Mouse (Mus musculus) cerebellum, postnatal 10 days (tissue): ENCODE measurements around the gene Trub2.
"Not testable (repeated sequence)": the region's sequence is repeated elsewhere in the genome, so short reads cannot be mapped to it uniquely, and the experiment has no call there.

Experiments
- DNase-seq, 2 experiments: peaks; one replicate each; pipeline ENCODE4 v3.0.0; 2021; ENCODE audit warnings: mixed read lengths in 2 of 2

The Trub2 gene

DNA sequence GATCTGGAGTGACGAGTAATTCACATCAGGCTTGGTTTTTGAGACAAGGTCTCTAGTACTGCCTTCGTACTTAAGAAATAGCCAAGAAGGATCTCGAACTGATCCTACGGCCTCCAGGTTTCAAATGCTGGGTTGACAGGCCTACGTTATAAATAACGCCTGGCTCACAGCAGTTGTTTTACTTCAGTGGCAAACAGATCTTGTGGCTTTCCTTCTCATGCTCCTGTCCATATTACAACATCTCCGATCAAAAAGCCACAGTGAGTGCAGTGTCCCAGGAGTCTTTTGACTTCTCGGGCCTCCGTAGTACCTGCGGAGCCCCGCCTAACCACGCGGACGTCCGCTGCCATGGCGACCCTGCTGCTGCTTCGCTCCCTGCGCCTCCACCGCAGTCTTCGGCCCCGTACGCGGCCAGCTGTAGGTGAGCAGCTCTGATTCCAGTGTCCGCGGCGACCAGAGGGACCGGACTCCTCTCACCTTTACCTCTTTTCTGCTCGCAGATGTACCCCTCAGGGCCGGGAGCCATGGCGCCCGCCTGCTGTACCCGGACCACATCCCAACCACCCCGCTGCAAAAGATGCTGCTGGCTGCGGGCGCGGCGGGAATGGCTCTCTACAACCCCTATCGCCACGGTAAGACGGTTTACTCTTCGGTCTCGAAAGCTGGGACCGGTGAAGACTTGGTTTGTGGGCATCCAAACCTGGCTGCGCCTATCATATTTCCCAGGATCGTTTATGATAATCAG lies at the start of gene Trub2:
TSS of gene Trub2 (minus strand) at position 566 of the 745 bp plus-strand sequence.
- peak; percentile 86 to 89 for DNase-seq

DNA sequence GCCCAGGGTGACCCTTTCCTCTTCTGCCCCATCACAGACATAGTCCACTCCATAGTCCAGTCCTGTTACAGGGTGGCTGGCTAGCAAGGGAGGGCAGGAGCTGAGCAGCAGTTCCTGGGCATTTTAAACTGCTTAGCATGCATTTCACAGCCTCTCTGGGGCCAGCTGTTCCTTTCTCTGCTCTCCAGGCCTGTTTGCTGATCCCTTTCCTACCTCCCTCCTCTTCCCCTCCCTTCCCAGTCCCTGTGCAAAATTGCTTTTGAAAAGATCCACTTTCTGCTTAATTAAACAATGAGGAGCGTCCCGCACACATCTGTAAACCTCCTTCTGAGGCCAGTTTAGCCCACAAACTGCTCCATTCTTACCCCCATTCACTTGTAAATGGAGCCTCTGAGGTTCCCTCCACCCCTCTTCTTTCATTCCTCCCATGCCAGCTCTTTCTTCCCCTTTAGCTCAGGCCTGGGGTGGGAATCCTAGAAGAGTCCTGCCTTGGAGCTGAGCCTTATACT lies 47.1 kb upstream of the Trub2 start:
- no peak for DNase-seq

DNA sequence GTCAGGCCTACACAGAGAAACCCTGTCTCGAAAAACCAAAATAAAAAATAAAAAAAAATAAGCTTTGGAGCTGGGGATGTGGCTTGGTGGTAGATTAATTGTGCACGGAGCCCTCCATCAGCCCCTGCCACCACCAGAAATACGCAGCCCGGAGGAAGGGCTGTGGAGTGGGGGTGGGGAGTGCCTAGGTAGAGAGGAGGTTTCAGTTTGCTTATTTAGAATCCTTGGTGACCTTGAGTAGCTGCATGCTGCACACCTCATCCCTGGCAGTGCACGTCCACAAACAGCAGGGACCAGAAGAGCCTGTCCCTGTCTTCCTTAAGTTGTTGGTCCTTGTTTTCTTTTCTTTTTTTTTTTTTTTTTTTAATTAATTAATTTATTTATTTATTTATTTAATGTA lies 45.5 kb upstream of the Trub2 start:
- no peak for DNase-seq

DNA sequence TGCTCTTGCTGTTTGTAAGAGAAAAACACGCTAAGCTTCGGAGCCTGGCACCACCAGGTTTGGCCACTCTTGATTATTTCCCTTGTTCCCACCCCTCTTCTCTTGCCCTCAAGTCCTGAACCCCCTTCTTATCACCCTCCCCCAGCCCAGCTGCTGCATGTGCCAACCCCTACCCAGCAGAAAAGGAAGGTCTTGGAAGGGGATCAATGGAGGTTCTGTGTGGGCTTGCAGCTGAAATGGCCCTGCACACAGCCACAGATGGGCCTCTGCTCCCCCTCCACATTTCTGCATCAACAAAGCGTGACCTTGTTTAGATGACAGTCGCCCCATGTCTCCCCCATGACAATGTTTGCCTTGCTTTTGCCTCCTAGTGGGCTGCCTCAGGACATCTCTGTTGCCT lies 42.8 kb upstream of the Trub2 start:
- peak in 1 of 2 experiments; percentile 42 for DNase-seq

DNA sequence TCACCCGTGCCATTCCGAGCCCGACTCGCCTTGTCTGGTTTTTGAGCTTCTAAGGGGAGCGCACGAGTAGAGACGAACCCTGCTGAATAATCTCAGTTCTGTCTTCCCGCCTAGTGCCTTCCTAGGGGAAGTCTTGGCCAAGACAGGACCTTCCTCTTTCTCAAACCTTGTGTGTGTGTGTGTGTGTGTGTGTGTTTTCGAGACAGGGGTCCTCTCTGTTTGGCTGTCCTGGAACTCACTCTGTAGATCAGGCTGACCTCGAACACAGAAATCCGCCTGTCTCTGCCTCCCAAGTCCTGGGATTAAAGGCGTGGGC lies 39.4 kb upstream of the Trub2 start:
- no peak for DNase-seq

DNA sequence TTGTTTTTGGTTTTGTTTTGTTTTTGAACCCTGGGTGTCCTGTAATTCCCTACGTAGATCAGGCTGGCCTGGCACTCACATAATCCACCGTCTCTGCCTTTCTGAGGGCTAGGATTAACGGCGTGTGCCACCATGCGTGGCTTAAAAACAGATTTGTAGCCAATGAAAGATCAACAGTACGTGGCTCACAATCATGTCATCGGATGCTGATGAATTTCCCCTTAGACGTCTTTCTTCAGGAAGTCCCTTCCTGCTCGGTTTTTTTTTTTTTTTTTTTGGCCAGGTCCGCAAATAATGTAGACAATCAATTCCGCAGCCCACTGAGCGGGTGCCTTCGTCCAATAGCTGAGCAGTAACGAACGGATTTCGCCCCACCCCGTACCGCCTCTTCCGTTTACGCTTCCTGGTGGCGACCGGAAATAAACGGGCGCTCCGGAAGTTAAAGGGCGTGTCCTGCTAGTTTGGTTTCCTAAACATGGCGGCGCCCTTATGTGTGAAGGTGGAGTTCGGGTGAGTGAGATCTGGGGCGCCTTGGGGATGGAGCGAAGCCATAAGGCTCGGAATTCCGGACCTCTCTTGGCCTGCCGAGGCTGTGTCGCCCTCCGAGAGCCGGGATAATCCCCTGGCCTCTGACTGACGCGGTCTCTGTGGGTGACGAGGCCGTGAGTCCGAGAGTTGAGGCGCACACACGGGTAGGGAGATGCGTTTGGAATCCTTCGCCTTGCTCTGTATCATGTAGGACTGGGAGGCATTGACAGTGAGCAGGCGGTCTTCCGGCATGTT lies 38.8 kb upstream of the Trub2 start:
- DNase-seq, result peak; percentile 95 to 96

DNA sequence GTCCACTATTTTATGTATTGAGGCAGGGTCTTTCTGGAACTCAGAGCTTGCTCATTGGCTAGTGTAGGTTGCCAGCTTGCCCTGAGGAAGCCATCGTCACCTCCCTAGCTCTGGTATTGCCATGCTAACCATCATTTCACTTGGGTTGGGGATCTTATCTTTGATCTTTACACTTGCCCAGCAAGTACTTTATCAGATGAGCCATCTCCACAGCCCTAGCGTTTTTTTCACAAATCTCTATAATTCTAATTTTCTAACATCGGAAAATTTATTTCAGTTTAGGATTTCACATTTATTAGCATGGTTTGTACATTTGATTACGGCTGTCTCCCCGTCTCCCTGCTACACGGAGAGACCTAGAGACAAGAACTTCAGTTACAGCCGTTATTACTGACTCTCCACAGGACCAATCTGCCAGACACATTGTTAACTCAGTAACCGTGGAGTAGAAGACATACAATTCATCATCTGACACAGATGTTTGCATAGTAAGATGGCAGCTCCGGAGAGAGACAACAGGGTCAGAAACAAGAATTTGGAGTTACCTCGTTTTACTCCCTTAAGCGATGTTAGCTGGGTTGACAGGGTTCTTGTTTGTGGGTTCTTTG lies 38.1 kb upstream of the Trub2 start:
- peak in 1 of 2 experiments; percentile 41 for DNase-seq

DNA sequence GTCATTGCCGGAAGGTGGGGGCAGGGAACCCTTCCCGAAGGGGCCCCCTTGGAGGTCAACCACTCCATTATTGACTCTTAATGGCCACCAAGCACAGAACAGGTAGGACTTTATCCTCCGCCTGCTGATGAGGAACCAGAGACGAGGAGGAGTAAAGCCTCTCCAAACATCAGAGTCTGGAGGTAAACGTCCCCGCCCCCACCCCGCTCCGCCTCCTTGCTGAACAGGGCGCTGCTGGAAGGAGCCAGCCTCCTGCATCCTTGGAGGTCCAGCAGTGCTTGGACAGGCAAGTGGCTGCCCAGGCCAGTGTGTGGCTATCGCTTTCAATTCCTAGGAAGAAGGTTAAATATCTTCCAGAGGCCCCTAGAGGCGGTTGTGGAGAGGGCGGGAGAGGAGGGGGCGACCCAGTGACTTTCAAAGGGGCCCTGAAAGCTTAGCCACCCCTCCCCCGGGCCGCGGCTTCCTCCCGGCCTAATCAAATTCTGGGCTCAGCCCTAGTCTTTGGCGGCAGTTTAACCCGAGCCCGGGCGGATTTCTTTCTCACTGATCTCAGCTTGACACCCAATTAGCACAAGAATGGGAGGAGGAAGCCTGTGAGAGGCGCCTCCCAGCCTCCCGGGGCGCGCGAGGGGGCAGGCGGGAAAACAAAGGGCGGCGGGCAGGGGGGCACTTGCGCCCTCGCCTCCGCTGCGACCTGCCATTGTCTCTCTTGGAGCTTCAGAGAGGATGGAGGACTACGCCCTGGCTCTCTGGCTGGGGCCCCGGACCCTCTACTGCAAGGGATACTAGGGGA lies 31.9 kb upstream of the Trub2 start, which contains the start of gene Urm1:
TSS of gene Urm1 (plus strand) at position 51 of the 793 bp plus-strand sequence.
- peak; percentile 81 to 82 for DNase-seq

DNA sequence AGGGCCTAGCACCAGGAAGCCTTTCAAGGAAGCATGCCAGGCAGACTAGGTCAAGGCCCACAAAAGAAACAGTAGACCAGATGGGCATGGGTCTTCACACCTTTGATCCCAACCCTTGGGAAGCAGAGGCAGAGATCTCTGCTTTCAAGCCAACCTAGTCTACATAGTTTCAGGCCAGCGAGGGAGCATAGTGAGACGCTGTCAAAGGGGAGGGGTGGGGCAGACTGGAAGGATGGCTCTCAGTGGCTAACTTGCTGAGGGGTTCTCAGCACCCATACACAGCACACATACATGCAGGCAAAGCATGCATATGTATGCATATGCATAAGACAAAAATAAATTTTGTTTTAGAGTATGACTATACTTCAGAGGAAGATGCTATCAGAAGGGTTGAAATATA lies 31.1 kb upstream of the Trub2 start:
- DNase-seq, result no peak

DNA sequence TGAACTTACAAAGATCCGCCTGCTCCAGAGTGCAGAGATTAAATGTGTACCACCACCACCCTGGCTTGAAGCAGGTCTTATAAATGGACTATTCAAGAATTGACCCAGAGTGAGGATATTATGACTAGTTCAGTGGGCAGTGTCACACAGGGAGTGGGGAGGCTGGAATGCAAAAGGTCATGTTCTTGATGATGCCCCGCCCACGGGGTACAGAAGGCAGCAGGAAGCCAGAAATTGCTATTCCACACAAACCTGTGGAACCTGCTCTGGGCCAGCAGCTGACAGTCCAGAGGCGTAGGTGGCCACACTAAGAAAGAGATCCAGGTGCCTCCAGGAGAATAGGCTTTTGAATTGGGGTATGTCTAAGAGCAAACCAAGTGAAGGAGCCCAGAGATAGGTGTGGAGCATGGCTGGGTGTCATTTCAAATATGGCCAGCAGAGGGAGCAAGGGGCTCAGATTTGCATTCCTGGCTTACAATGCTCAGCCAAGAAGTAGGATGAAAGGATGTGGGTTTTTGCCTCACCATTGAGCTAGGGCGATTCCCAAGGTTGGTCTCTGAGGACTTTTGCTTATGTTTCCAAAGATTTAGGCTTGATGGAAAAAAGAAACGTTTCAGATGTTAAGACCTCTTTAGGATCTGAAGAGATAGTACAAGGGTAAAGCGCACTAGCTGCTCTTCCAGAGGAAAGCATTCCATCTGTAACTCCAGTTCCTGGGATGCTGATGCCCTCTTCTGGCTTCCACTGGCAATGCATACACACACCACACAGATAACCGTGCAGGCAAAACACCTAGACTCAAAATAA lies 29.3 kb upstream of the Trub2 start:
- DNase-seq, result peak; percentile 94 to 96

DNA sequence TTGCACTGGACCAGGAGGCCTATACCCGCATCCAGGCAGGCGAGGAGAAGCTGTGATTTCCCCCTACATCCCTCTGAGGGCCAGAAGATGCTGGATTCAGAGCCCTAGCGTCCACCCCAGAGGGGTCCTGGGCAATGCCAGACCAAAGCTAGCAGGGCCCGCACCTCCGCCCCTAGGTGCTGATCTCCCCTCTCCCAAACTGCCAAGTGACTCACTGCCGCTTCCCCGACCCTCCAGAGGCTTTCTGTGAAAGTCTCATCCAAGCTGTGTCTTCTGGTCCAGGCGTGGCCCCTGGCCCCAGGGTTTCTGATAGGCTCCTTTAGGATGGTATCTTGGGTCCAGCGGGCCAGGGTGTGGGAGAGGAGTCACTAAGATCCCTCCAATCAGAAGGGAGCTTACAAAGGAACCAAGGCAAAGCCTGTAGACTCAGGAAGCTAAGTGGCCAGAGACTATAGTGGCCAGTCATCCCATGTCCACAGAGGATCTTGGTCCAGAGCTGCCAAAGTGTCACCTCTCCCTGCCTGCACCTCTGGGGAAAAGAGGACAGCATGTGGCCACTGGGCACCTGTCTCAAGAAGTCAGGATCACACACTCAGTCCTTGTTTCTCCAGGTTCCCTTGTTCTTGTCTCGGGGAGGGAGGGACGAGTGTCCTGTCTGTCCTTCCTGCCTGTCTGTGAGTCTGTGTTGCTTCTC lies 27.5 kb upstream of the Trub2 start:
- DNase-seq, result no peak

DNA sequence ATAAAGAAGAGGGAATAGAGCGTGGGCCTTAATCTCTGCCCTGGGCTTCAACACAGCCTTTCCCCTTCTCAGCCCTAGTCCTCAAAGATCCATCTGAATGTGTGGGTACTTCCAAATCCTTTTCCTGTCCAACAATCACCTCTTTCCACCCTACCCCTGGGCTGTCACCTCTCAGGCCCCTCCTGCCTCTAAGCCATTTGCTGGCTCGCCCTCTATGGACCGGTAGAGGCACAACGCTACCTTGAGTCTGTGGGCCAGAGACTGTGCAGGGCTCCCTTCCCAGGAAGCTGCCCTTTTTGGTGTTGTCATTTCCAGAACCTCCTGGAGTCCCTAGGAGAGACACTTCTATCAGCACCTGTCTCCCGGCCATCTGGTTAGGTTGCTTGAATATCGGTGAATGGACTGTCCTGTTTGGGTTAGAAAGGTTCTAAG lies 15.1 kb upstream of the Trub2 start:
- DNase-seq, result peak; percentile 71 to 74

DNA sequence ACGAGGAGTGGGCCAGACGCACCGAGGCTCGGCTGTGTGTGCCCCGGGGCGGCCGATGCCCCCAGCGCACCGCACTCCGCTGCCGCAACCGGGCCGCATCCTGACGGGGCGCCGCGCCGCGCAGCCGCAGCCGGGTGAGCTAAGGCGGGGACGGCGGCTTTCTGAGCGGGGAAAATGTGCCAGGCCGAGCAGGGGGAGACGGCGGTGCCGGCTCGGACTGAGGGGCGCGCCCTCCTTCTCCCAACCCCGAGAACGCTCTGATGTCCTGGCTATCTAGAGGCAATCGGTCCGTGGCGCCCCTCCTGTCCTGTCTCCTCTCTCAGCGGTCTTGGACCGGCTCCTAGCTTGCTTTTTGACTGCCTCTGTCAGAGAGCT lies 14.5 kb upstream of the Trub2 start:
- DNase-seq, result no peak

DNA sequence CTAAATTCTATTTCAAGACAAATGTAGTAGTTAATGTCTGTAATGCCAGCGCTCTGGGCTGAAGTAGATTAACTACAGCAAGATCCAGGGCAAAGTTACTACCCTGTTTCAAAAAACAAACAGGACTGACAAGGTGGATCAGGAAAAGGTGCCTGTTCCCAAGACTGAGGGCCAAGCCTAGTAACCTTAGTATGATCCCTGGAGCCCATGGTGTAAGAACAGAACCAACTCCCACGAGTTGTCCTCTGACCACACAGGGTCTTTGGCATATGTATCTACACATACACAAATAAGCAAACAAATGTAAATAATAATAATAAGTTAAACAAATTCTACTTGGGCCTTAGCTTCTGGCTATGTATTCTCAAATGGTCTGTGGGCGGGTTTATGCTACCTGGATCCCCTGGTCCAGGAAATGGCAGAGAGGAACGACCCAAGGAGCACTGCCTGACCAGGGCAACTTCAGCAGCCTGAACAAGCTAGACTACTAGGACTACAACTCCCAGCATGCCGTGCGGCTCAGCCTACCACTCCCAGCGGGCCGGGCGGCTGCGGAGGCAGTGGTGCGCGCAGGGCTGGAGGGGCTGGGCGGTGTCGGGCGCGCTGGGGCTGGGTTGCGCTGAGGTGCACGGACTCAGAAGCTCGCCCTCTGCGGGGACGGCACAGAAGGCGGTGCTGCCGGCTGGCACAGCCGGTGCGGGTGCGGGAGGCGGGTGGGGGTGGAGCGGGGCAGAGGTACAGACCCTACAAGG lies 13.9 kb upstream of the Trub2 start, which contains the start of gene Slc27a4:
TSS of gene Slc27a4 (plus strand) at position 560 of the 752 bp plus-strand sequence.
- DNase-seq, result peak; percentile 98 to 99

DNA sequence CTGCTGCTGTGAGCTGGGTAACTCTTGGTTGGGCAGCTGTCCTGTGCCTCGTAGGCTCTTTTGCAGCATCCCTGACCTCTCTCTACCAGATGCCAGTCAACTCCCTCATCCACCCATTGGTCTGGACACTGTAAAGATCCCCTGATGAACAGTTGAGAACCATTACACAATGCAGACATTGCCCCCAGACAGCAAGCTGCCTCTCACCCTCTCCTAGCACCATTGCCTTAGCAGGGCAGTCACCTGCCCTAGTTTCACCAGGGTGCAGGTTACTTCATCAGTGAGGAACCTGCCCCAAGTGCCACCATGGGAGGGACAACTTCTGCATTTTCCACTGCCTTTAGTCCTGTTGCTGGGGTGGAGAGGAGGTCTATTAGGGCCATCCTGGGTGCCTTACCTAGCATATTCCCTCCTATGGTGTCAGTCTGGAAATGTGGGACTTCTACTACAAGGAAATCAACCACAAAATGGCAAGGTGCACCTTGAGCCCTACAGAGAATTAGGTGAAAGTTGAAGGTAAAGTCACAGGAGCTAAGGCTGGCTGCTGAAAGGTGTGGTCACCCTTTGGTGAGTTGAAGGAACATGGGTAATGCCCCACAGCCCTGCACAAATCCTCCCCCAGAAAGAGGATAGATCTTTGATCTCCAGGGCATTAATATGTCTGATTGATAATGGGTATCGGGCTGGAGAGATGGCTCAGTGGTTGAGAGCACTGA lies 4.6 kb upstream of the Trub2 start:
- no peak for DNase-seq

DNA sequence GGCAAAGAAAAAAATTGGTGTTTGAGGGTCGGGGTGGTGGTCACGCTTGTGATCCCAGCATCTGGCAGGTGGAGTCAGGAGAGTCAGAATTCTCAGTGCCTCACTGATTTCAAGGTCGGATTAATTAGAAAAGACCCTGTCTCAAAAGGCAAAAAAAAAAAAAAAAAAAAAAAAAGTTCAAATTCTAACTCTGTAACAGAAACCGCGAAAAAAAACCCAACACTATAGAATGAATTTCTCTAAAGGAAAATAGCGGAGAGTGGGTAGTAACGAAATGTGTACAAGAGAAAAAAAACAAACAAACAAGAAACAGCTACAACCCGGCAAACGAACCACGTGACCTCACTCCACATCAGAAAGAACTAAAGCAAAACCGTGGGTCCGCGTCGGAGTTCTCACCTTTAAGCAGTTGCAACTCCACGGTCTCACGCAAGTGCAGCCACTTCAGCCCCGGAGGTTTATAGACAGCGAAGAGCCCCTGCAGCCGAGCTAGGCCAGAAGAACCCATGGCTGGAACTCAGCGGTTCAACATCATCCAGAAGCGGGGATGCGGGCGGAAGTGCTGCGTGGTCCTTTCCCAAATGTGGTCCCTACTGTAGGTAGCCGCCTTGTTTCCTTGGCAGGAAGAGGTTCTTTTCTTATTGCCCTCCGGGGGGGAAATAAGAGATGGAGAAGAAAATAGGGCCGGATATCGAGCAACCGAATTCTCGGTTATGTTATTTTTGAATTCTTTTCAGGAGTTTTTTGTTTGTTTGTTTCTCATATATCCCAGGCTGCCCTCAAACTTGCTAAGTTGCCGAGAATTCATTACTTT lies 991 bp downstream of the Trub2 start, which contains the start of gene Coq4:
TSS of gene Coq4 (plus strand) at position 390 of the 814 bp plus-strand sequence.
- peak; percentile 92 to 95 for DNase-seq

DNA sequence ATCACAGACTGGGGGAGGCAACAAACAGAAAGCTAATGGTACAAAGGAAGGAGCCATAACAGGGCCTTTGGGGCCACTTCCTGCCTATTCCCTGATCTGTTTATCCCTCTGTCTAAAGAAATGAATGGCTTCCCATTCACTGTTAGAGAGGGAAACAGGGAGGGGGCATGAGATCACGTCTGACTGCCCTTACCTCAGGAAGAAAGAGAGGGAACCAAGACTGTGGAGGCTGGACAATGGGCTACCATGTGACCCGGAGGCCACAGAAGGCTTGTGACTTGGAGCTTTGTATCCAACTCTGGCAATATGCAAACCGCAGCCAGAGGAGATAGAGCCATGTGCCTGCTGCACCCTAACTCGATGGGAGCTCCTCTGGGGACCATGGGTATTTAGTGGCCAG lies 4.0 kb downstream of the Trub2 start:
- DNase-seq, result no peak

DNA sequence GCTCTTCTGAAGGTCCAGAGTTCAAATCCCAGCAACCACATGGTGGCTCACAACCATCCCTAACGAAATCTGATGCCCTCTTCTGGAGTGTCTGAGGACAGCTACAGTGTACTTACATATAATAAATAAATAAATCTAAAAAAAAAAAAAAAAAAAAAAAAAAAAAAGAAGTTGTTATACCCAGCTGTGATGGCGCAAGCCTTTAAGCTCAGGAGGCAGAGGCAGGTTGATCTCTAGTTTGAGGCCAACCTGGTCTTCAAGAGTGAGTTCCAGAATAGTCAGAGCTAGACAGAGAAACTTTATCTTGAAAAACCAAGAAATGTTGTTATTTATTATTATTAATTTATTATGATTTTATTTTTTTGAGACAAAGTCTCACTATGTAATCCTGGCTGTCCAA lies 7.0 kb downstream of the Trub2 start:
- DNase-seq, result not testable (repeated sequence)

DNA sequence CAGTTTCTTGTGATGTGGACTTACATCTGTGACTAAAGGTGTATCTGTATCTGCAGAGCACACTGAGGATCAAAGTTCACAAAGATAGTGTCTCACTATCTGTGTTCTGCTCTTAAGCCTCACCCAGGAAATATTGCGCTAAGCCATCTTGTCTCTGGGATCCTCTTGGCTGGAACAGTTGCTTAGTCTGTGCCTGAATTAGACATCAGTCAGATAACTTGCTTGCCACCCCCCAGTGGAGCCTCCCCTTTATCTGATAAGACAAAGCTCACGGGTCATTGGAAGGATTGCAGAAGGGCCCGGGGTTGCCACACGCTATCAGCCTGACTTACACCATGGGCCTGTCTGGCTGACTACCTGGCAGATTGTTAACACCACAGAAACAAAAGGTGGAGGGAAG lies 15.0 kb downstream of the Trub2 start:
- DNase-seq, result no peak
